Mouse (Mus musculus): ENCODE data around the gene Cep70.
A peak's percentile ranks its signal among the peaks of the same experiment; 100 is the strongest.

- no peak for TF ChIP-seq POLR2A (IDR thresholded peaks at IDR 0.05; ENCODE audit: control insufficient read depth in 1 of 2, insufficient read depth in 1 of 2, low read depth in 1 of 2, low read length in 2 of 2, poor library complexity in 1 of 2)
- no peak for TF ChIP-seq CHD2 (IDR thresholded peaks at IDR 0.05; ENCODE audit: low read length)
- no peak for TF ChIP-seq EP300 (IDR thresholded peaks at IDR 0.05; ENCODE audit: low read depth in 1 of 2, low read length in 2 of 2)
- peak; percentile 21 to 46 (median 22); a peak in 4 of 6 replicates for TF ChIP-seq CTCF (IDR thresholded peaks at IDR 0.05 in 2 of 3, conservative IDR thresholded peaks at IDR 0.05 in 1 of 3; ENCODE audit: control insufficient read depth in 1 of 3, insufficient read depth in 1 of 3, low read depth in 2 of 3, low read length in 3 of 3, poor library complexity in 1 of 3, severe bottlenecking in 1 of 3)
- peak; percentile 46 for TF ChIP-seq SMC3 (IDR thresholded peaks at IDR 0.05; ENCODE audit: low read depth, low read length)
- no peak for TF ChIP-seq GABPA (IDR thresholded peaks at IDR 0.05; ENCODE audit: low read depth, low read length)
- no peak for TF ChIP-seq GATA1 (IDR thresholded peaks at IDR 0.05; ENCODE audit: low read depth, low read length)
- no peak; the same call in 1 of the 2 replicates for TF ChIP-seq ZKSCAN1 (IDR thresholded peaks at IDR 0.05; ENCODE audit: low read depth, low read length)
- TF ChIP-seq NRF1 (IDR thresholded peaks at IDR 0.05; ENCODE audit: insufficient read depth, low read depth, low read length, poor library complexity, severe bottlenecking) = no peak
- no peak for TF ChIP-seq MAFK (IDR thresholded peaks at IDR 0.05; ENCODE audit: borderline replicate concordance, low read depth, low read length)
- TF ChIP-seq MYB (IDR thresholded peaks at IDR 0.05; ENCODE audit: low read depth, low read length) = no peak
- TF ChIP-seq ZNF384 (IDR thresholded peaks at IDR 0.05; ENCODE audit: low read depth, low read length) = no peak
- TF ChIP-seq ZC3H11A (IDR thresholded peaks at IDR 0.05; ENCODE audit: low read depth, low read length) = no peak
- TF ChIP-seq POLR2AphosphoS2 (IDR thresholded peaks at IDR 0.05; ENCODE audit: low read length) = no peak
Observed at GRCm38 (mm10) chr9:99339182-99339581, 96.0 kb downstream of the Cep70 start.
